Mouse (Mus musculus) C2C12 (cell line): ENCODE data around the gene Hectd4.

Source experiments
- CTCF ChIP-seq: IDR thresholded peaks from one replicate; pipeline ENCODE4 v1.5.1; 2011; ENCODE audit not compliant: control insufficient read depth, insufficient read depth, insufficient read length
- MAX ChIP-seq: IDR thresholded peaks from one replicate; pipeline ENCODE4 v1.6.1; 2011; ENCODE audit warnings: mild to moderate bottlenecking, control low read depth
- USF1 ChIP-seq: IDR thresholded peaks from one replicate; pipeline ENCODE4 v1.6.1; 2011; ENCODE audit warnings: low read depth, mild to moderate bottlenecking, control low read depth, moderate library complexity

DNA sequence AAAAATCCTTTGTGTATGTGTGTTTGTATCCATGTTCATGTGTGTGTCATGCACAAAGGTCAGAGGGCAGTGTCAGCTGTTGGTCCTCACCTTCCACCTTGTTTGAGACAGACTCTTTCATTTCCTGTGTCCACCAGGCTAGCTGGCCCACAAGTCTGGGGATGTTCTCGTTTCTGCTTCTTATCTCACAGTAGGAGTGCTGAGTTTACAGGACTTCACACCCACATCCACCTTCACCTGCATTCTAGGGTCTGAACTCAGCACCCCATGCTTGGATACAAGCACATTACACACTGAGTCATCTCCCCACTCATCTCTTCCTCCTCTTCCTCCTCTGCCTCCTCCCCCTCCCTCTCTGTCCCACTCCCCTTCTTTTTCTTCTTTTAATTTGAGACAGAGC lies 22.2 kb downstream of the Hectd4 start:
- TF ChIP-seq CTCF (no peak), USF1 (no peak), MAX (no peak)
